Mouse (Mus musculus): ENCODE data around the gene Fras1. TPM values are rescaled to one million over a fixed set of nuclear protein-coding genes. Genes with fewer than 3 reads are reported as not detected.

The Fras1 gene
- polyA plus RNA-seq, 1 experiment from 2014 or later: 13.8 TPM

DNA sequence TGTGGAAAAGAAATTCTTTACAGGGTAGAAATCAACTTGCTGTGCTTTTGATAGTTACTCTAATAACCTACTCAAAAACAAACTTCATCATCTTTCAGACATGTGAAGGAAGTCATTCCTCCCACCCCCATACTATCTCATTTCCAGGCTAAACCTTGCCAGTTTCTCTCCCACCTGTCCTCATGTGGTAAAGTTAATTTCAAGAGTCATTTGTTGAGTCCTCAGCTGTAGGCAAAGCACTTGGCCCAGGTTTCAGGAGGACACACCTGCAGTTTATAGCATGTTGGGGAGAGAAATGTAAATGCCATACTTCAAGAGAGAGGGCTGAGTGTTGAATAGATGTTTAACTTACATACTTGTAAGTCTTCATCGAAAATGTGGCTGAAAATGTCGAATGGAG lies 107.4 kb downstream of the Fras1 start:
- no peaks in the 10 kb centered on the region for H3K9me3 ChIP-seq (ENCODE audit: control insufficient read depth, low read length)
- H3K4me1 ChIP-seq (replicated peaks; ENCODE audit: control insufficient read depth, insufficient read depth, low read length): no peaks in the 10 kb centered on the region
- H3K9ac ChIP-seq (ENCODE audit: low read depth, low read length): no peak overlapping the region
- H3K4me2 ChIP-seq: no peak overlapping the region
- DNase-seq (ENCODE audit: low spot score) (no peak), ATAC-seq (replicated peaks; ENCODE audit: low FRiP score) (no peak)
- 78% methylated on average over 2 of the region's 2 CpGs for WGBS
- no peaks in the 10 kb centered on the region for H3K27me3 ChIP-seq (replicated peaks; ENCODE audit: control insufficient read depth, insufficient read depth, low read length)
- no peaks in the 10 kb centered on the region for H3K36me3 ChIP-seq (ENCODE audit: control insufficient read depth, insufficient read depth, low read length)
- no peak overlapping the region for H3K4me3 ChIP-seq (ENCODE audit: low read depth, low read length)
- no peak overlapping the region for H3K27ac ChIP-seq (ENCODE audit: low read depth, low read length)

DNA sequence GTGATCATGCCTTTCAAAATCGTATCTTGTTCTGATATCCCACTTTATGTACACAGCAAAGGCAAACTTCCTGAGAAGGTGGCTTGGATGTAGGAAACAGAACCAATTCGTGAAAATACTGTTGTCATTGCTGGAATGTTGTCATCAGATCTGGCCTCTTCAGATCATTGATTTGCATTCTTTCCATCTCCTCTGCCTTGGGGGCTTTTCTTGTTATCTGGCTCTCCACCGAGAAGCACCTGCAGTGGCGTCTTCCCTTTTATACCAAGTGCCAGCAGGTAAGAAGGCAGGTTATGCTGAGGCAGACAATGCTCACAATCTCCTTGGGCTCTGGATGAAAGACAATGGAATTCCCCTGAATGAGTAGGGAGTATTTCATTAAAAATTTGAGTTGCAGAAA lies 108.3 kb downstream of the Fras1 start:
- ATAC-seq (replicated peaks; ENCODE audit: low FRiP score) (no peak), DNase-seq (ENCODE audit: low spot score) (no peak)
- Histone ChIP-seq H3K36me3 (ENCODE audit: control insufficient read depth, insufficient read depth, low read length) (no peaks in the 10 kb centered on the region), H3K9ac (ENCODE audit: low read depth, low read length) (no peak overlapping the region), H3K27ac (ENCODE audit: low read depth, low read length) (no peak overlapping the region), H3K4me3 (ENCODE audit: low read depth, low read length) (no peak overlapping the region), H3K4me2 (no peak overlapping the region), H3K27me3 (replicated peaks; ENCODE audit: control insufficient read depth, insufficient read depth, low read length) (no peaks in the 10 kb centered on the region), H3K4me1 (replicated peaks; ENCODE audit: control insufficient read depth, insufficient read depth, low read length) (no peaks in the 10 kb centered on the region), H3K9me3 (ENCODE audit: control insufficient read depth, low read length) (no peaks in the 10 kb centered on the region)
- WGBS: 63% methylated on average over 4 of the region's 4 CpGs

DNA sequence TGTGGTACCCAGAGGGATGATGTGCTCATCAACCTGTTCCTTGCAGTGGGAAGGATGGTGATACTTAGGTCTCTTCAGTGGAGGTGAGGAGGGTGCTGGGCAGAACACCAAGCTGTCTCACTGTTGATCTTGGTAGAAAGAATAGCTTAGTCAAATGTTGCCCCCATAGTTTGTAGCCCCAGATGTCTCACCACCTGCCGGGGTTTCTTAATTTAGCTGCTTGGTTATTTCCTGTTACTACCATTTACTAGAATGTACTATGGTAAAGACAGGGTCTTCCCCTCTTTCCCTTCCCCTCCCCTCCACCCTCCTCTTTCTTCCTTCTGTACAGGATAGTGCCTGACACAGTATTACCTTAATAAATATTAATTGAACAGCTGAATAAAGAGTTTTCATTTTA lies 118.7 kb downstream of the Fras1 start:
- no peak overlapping the region for H3K9ac ChIP-seq (ENCODE audit: low read depth, low read length)
- no peaks in the 10 kb centered on the region for H3K9me3 ChIP-seq (ENCODE audit: control insufficient read depth, low read length)
- H3K27ac ChIP-seq (ENCODE audit: low read depth, low read length): no peak overlapping the region
- H3K4me2 ChIP-seq: no peak overlapping the region
- H3K27me3 ChIP-seq (replicated peaks; ENCODE audit: control insufficient read depth, insufficient read depth, low read length): no peaks in the 10 kb centered on the region
- no peaks in the 10 kb centered on the region for H3K36me3 ChIP-seq (ENCODE audit: control insufficient read depth, insufficient read depth, low read length)
- WGBS: 85% methylated on average over 1 of the region's 1 CpGs
- no peak for DNase-seq (ENCODE audit: low spot score)
- no peak overlapping the region for H3K4me3 ChIP-seq (ENCODE audit: low read depth, low read length)
- H3K4me1 ChIP-seq (replicated peaks; ENCODE audit: control insufficient read depth, insufficient read depth, low read length): no peaks in the 10 kb centered on the region
- no peak for ATAC-seq (replicated peaks; ENCODE audit: low FRiP score)

DNA sequence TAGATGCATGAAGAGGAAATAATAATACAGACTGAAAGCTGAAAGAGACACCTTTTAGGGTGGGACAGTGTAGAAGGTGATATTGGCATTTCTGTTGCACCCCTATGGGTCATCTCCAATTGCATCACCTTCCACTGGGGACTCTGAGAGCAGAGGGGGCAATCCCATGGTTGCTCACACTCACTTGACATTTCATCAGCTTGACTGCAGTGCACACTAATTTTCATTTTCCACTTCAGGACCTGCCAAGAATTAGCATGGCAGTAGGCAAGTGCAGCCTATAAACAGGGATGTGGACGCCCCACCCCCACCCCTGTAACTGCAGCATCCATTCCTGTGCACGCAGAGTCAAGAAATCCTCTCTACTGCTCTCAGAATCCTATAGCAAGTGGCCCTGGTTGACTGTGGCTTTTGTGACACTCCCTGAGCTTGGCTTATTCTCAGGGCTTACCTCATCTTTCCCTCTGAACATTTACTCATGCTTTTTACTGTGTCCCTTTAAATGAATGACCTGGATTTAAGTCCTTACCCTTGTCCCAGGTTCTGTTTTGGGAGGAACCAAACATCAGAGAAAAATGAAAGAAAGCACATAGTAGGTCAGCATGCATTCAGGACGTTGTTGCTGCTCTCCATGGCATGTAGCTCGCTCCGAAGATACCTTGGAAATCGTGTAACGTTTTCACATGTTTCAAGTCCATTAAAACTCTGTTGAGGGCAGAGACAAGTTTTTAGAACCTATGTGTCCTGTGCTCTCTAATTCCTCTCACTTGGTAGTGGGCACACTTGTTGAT lies 120.9 kb downstream of the Fras1 start:
- no peak for ATAC-seq (replicated peaks; ENCODE audit: low FRiP score)
- H3K36me3 ChIP-seq (ENCODE audit: control insufficient read depth, insufficient read depth, low read length): no peaks in the 10 kb centered on the region

DNA sequence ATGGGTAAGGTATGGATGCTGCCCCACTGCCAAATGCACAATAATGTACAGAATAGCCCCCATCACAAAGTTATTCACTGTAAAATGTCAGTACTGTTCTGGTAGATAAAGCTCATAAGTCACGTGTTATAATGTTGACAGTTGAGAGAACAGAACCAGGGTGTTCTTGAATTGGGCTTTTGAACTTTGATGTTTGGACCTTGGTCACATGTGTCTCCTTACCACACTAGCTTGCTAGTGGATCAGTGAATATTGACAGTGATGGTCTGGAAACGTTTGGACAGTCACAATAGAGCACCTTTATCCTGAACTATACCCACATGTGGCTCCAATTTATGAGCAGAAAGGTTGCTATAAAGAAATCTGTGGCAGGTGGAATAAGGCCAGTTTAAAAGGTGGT lies 124.3 kb downstream of the Fras1 start:
- DNase-seq (ENCODE audit: low spot score) (no peak), ATAC-seq (replicated peaks; ENCODE audit: low FRiP score) (no peak)
- H3K27me3 ChIP-seq (replicated peaks; ENCODE audit: control insufficient read depth, insufficient read depth, low read length): no peaks in the 10 kb centered on the region
- no peak overlapping the region for H3K4me2 ChIP-seq
- H3K4me3 ChIP-seq (ENCODE audit: low read depth, low read length): no peak overlapping the region
- no peaks in the 10 kb centered on the region for H3K36me3 ChIP-seq (ENCODE audit: control insufficient read depth, insufficient read depth, low read length)
- H3K9ac ChIP-seq (ENCODE audit: low read depth, low read length): no peak overlapping the region
- WGBS: 52% methylated on average over 2 of the region's 2 CpGs
- H3K9me3 ChIP-seq (ENCODE audit: control insufficient read depth, low read length): no peaks in the 10 kb centered on the region
- no peak overlapping the region for H3K27ac ChIP-seq (ENCODE audit: low read depth, low read length)
- H3K4me1 ChIP-seq (replicated peaks; ENCODE audit: control insufficient read depth, insufficient read depth, low read length): no peaks in the 10 kb centered on the region

More for the DNA sequence above, 120.9 kb downstream of the Fras1 start:
- no peaks in the 10 kb centered on the region for H3K27me3 ChIP-seq (replicated peaks; ENCODE audit: control insufficient read depth, insufficient read depth, low read length)
- no peak overlapping the region for H3K4me2 ChIP-seq
- no peaks in the 10 kb centered on the region for H3K4me1 ChIP-seq (replicated peaks; ENCODE audit: control insufficient read depth, insufficient read depth, low read length)
- no peak overlapping the region for H3K27ac ChIP-seq (ENCODE audit: low read depth, low read length)
- no peaks in the 10 kb centered on the region for H3K9me3 ChIP-seq (ENCODE audit: control insufficient read depth, low read length)
- DNase-seq (ENCODE audit: low spot score): no peak
- 84% methylated on average over 7 of the region's 7 CpGs for WGBS
- H3K4me3 ChIP-seq (ENCODE audit: low read depth, low read length): no peak overlapping the region
- no peak overlapping the region for H3K9ac ChIP-seq (ENCODE audit: low read depth, low read length)

DNA sequence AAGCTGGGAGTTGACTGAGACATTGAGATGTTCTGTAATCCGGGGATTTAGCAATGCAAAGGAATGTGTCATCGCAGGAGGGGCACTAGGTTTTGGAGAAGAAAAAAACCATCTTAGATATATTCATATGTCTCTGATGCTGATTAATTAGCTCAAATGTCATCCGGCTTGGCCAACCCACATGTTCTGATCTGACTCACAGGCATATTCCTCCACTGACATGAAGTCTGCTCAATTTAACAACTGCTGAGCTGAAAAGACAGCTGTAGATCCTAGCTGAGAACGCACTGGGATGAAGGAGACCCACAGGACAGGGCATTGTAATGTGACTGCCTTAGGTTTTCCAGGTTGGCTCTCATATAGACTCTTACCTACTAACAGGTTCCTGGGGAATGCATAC lies 128.0 kb downstream of the Fras1 start:
- H3K27me3 ChIP-seq (replicated peaks; ENCODE audit: control insufficient read depth, insufficient read depth, low read length): no peaks in the 10 kb centered on the region
- 71% methylated on average over 4 of the region's 4 CpGs for WGBS

DNA sequence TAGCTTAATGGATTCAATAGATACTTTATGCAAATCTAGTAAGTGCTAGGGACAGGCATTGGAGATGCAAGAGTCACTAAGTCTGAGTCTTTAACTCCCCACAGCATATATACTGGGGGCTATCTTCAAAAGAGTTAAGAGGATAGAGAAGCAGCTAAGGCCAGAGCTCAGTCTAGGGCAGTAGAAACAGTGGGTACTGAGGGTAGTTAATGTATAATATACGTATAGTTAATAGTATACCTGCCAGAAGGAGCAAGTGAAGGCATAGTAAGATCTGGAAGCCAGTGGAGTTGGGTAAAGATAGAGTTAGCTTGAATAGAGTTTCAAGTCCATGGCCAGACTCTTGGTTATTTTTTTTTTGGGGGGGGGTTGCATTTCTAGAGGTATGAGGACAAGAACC lies 128.6 kb downstream of the Fras1 start:
- no peak for ATAC-seq (replicated peaks; ENCODE audit: low FRiP score)
- Histone ChIP-seq H3K9ac (ENCODE audit: low read depth, low read length) (no peak overlapping the region), H3K4me3 (ENCODE audit: low read depth, low read length) (no peak overlapping the region), H3K27ac (ENCODE audit: low read depth, low read length) (no peak overlapping the region), H3K36me3 (ENCODE audit: control insufficient read depth, insufficient read depth, low read length) (no peaks in the 10 kb centered on the region), H3K9me3 (ENCODE audit: control insufficient read depth, low read length) (no peaks in the 10 kb centered on the region), H3K27me3 (replicated peaks; ENCODE audit: control insufficient read depth, insufficient read depth, low read length) (no peaks in the 10 kb centered on the region), H3K4me1 (replicated peaks; ENCODE audit: control insufficient read depth, insufficient read depth, low read length) (no peaks in the 10 kb centered on the region), H3K4me2 (no peak overlapping the region)
- WGBS: 60% methylated on average over 1 of the region's 1 CpGs
- DNase-seq (ENCODE audit: low spot score): no peak

More for the DNA sequence above, 128.0 kb downstream of the Fras1 start:
- H3K27ac ChIP-seq (ENCODE audit: low read depth, low read length): no peak overlapping the region
- H3K4me1 ChIP-seq (replicated peaks; ENCODE audit: control insufficient read depth, insufficient read depth, low read length): no peaks in the 10 kb centered on the region
- no peaks in the 10 kb centered on the region for H3K36me3 ChIP-seq (ENCODE audit: control insufficient read depth, insufficient read depth, low read length)
- no peak overlapping the region for H3K4me2 ChIP-seq
- no peak overlapping the region for H3K4me3 ChIP-seq (ENCODE audit: low read depth, low read length)
- ATAC-seq (replicated peaks; ENCODE audit: low FRiP score) (no peak), DNase-seq (ENCODE audit: low spot score) (no peak)
- no peak overlapping the region for H3K9ac ChIP-seq (ENCODE audit: low read depth, low read length)
- no peaks in the 10 kb centered on the region for H3K9me3 ChIP-seq (ENCODE audit: control insufficient read depth, low read length)

DNA sequence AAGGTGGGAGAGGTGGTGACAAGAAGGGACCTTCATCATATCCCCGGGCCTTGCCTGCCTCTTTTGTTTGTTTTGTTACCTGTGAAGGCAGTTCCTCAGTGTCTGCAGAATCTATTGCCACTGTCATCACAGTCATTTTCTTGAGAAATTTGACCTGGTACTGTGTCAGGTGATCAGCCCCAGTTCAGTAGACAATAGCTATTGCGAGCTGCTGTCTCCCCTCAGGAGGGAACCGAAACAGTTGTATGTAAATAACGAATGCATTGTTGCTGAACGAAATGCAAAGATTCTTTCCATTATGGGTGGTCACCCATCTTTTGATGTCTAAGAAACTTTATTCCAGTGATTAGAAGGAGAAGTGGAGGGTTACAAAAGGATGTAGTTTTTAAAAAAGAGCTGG lies 137.2 kb downstream of the Fras1 start:
- WGBS: 83% methylated on average over 5 of the region's 5 CpGs
- no peak overlapping the region for H3K4me3 ChIP-seq (ENCODE audit: low read depth, low read length)
- no peak for ATAC-seq (replicated peaks; ENCODE audit: low FRiP score)
- no peak overlapping the region for H3K27ac ChIP-seq (ENCODE audit: low read depth, low read length)
- no peaks in the 10 kb centered on the region for H3K9me3 ChIP-seq (ENCODE audit: control insufficient read depth, low read length)
- H3K36me3 ChIP-seq (ENCODE audit: control insufficient read depth, insufficient read depth, low read length): no peaks in the 10 kb centered on the region
- H3K4me1 ChIP-seq (replicated peaks; ENCODE audit: control insufficient read depth, insufficient read depth, low read length): 0 out of 2 replicates have a peak, but pooled peaks cover 5% of the 10 kb centered on the region
- DNase-seq (ENCODE audit: low spot score): no peak
- H3K27me3 ChIP-seq (replicated peaks; ENCODE audit: control insufficient read depth, insufficient read depth, low read length): no peaks in the 10 kb centered on the region
- no peak overlapping the region for H3K4me2 ChIP-seq
- no peak overlapping the region for H3K9ac ChIP-seq (ENCODE audit: low read depth, low read length)

DNA sequence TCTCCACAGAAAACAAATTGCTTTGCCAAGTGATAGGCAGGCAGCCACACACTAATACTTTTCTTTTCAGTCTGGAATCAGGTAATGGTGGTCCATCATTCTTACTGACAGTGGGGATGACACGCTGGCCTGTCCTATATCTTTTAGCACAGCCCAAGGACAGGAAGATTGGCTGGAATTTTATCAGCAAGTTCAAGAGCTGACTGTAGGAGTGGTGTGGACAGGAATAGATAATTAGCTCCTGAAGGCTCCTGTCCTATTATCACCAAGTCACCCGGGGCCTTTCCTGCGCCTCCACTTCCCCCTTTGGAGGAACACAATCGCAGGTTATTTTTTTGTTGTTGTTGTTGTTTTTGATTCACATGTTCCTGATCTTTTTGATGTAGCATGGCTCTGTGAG lies 139.6 kb downstream of the Fras1 start:
- Histone ChIP-seq H3K9me3 (ENCODE audit: control insufficient read depth, low read length) (no peaks in the 10 kb centered on the region), H3K27me3 (replicated peaks; ENCODE audit: control insufficient read depth, insufficient read depth, low read length) (no peaks in the 10 kb centered on the region), H3K36me3 (ENCODE audit: control insufficient read depth, insufficient read depth, low read length) (no peaks in the 10 kb centered on the region), H3K27ac (ENCODE audit: low read depth, low read length) (no peak overlapping the region), H3K9ac (ENCODE audit: low read depth, low read length) (no peak overlapping the region), H3K4me3 (ENCODE audit: low read depth, low read length) (no peak overlapping the region), H3K4me1 (replicated peaks; ENCODE audit: control insufficient read depth, insufficient read depth, low read length) (0 out of 2 replicates have a peak, but pooled peaks cover 5% of the 10 kb centered on the region), H3K4me2 (no peak overlapping the region)
- WGBS: 37% methylated on average over 4 of the region's 4 CpGs
- no peak for DNase-seq (ENCODE audit: low spot score)
- peak; percentile 81 for ATAC-seq (replicated peaks; ENCODE audit: low FRiP score)
